Mouse (Mus musculus): ENCODE data around the gene Tmem165. TPM values are rescaled to one million over a fixed set of nuclear protein-coding genes. Genes with fewer than 3 reads are reported as not detected.

Gene Tmem165
- total RNA-seq, 2 experiments from 2014 or later = 63.7 to 65.0 TPM

GRCm38 (mm10) chr5:76170522-76170921 is 13.2 kb upstream of the Tmem165 start:
- DNase-seq (ENCODE audit: low spot score in 2 of 2) = no peak

GRCm38 (mm10) chr5:76171039-76171438 is 12.6 kb upstream of the Tmem165 start:
- DNase-seq (ENCODE audit: low spot score in 2 of 2) = no peak

- no peak for DNase-seq (ENCODE audit: low spot score in 2 of 2)
Observed at GRCm38 (mm10) chr5:76175051-76175450, 8.6 kb upstream of the Tmem165 start.

GRCm38 (mm10) chr5:76176411-76176810 is 7.3 kb upstream of the Tmem165 start:
- no peak for DNase-seq (ENCODE audit: low spot score in 2 of 2)

GRCm38 (mm10) chr5:76176841-76177240 is 6.8 kb upstream of the Tmem165 start:
- no peak for DNase-seq (ENCODE audit: low spot score in 2 of 2)

- DNase-seq (ENCODE audit: low spot score in 2 of 2) = no peak
Observed at GRCm38 (mm10) chr5:76177664-76178063, 6.0 kb upstream of the Tmem165 start.

GRCm38 (mm10) chr5:76179171-76179570 is 4.5 kb upstream of the Tmem165 start:
- DNase-seq (ENCODE audit: low spot score in 2 of 2) = no peak

- DNase-seq (ENCODE audit: low spot score in 2 of 2) = no peak
Observed at GRCm38 (mm10) chr5:76179791-76180190, 3.9 kb upstream of the Tmem165 start.

- DNase-seq (ENCODE audit: low spot score in 2 of 2) = no peak
Observed at GRCm38 (mm10) chr5:76182326-76182725, 1.4 kb upstream of the Tmem165 start.

- no peak for DNase-seq (ENCODE audit: low spot score in 2 of 2)
Observed at GRCm38 (mm10) chr5:76183043-76183749, 484 bp upstream of the Tmem165 start.

- peak; percentile 56 to 75 for DNase-seq (ENCODE audit: low spot score in 2 of 2)
Observed at GRCm38 (mm10) chr5:76184286-76185080, 803 bp downstream of the Tmem165 start.

- DNase-seq (ENCODE audit: low spot score in 2 of 2) = no peak
Observed at GRCm38 (mm10) chr5:76187885-76188284, 4.2 kb downstream of the Tmem165 start.

GRCm38 (mm10) chr5:76190609-76191008 is 6.9 kb downstream of the Tmem165 start:
- no peak for DNase-seq (ENCODE audit: low spot score in 2 of 2)

- no peak for DNase-seq (ENCODE audit: low spot score in 2 of 2)
Observed at GRCm38 (mm10) chr5:76193075-76193474, 9.4 kb downstream of the Tmem165 start.

GRCm38 (mm10) chr5:76194377-76194945 is 10.8 kb downstream of the Tmem165 start:
- no peak for DNase-seq (ENCODE audit: low spot score in 2 of 2)

- no peak for DNase-seq (ENCODE audit: low spot score in 2 of 2)
Observed at GRCm38 (mm10) chr5:76199346-76199745, 15.7 kb downstream of the Tmem165 start.

- no peak for DNase-seq (ENCODE audit: low spot score in 2 of 2)
Observed at GRCm38 (mm10) chr5:76203171-76203570, 19.5 kb downstream of the Tmem165 start.

GRCm38 (mm10) chr5:76205886-76206285 is 22.2 kb downstream of the Tmem165 start:
- no peak for DNase-seq (ENCODE audit: low spot score in 2 of 2)

- no peak for DNase-seq (ENCODE audit: low spot score in 2 of 2)
Observed at GRCm38 (mm10) chr5:76208066-76208465, 24.4 kb downstream of the Tmem165 start.

GRCm38 (mm10) chr5:76216691-76217090 is 33.0 kb downstream of the Tmem165 start:
- no peak for DNase-seq (ENCODE audit: low spot score in 2 of 2)

- DNase-seq (ENCODE audit: low spot score in 2 of 2) = no peak
Observed at GRCm38 (mm10) chr5:76231171-76231855, 47.6 kb downstream of the Tmem165 start.

- no peak for DNase-seq (ENCODE audit: low spot score in 2 of 2)
Observed at GRCm38 (mm10) chr5:76243274-76243673, 59.6 kb downstream of the Tmem165 start.

Data from gastrocnemius, postnatal 4 days (tissue).